Mouse (Mus musculus) ovary, postnatal 10 days (tissue): Measurements from ENCODE around the gene Hlcs.
A peak's percentile ranks its signal among the peaks of the same experiment; 100 is the strongest.
"Not testable (repeated sequence)": the region's sequence is repeated elsewhere in the genome, so short reads cannot be mapped to it uniquely, and the experiment has no call there.

Experiments
- DNase-seq: peaks from one replicate; pipeline ENCODE4 v3.0.0; 2022; ENCODE audit warnings: low spot score

Gene Hlcs

DNA sequence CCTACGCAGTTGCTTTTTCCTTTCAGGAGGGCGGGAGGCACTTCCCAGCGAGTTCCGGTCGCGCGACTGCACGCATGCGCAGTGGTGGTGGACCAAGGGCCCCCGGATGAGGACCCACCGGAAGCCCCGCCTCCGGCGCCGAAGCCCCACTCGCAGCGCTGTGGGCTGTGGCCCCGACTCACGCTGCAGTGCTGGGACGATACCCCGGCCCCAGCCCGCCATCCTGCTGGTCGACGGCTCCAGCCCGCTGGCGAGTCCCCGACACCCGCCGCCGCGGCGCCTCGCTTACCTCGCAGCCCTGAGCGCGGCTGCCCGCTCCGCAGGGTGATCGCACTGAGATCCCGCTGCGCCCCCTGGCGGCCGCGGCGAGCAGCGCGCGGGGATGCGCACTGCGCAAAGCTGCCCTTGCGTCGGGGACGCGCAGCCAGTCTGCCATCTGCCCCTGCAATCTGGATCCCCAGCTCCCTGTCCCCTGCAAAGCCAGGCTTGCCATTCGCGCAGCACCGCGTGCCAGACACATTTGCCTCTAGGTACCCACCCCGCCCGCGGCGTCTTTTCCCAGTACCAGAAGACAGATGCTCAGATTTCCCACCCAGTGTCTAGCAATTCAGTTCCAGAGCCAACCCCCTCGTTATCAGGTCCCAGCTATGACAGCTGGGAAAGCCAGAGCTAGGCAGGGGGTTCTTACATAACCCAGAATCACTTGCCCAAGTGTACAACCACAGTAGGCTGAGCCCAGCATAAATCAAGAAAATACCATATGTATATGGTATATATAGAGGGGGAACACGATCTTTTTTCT is at the start of gene Hlcs:
Gene Hlcs, minus strand, starts transcription at position 343 of the 802 bp plus-strand sequence.
- DNase-seq: peak; percentile 97

- no peak for DNase-seq
Measured at GRCm38 (mm10) chr16:94362174-94362873, 49.0 kb upstream of the Hlcs start.

DNA sequence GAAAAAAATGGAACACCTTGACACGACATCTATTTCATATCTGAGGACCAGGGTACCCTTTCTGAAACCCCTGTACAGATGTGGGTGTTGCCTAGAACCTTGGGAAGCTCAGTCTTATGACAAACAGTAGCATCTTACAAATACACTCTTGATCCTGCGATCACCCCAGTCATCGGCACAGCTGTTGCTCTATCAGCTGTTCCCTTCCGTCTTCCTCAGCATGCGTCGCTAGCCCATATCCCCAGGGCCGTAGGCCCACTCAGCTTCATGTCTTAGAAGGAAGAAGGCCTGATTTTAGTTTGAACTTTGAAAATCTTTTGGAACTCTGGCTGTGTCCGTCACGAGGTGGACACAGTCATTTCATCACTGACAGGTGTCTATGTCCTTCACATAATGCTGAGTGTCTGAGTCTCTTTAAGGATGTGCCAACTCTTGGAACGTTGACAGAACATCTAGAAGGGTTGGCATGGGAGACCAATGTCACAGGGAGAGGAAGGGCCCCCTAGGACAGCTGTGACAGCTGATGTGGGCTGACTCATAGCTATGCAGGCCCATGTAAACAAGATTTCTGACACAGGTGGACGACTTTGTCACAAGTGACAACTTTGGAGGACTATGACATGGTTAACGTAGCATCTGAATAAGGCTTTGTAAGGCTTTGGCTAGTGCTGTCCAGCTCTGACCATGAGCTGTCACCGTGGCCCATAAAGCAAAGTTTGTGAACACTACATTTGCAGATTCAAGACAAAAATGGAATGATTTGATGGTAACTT is 47.4 kb upstream of the Hlcs start:
- DNase-seq: no peak

DNA sequence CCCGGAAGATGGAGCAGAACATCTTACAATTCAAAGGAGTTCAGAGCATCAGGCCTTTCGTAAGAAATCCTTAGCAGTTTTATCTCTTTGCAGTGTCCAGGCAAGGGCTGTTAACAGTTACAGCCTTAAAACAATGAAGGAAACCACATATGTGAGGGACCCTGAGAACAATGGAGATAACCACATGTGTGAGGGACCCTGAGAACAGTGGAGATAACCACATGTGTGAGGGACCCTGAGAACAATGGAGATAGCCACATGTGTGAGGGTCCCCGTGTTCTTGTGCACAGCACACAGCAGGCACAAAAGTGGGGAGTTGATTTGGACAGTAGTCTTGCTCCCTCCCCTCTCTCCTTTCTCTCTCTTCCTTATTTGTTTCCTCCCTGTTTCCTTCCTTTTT is 44.7 kb upstream of the Hlcs start:
- no peak for DNase-seq

DNA sequence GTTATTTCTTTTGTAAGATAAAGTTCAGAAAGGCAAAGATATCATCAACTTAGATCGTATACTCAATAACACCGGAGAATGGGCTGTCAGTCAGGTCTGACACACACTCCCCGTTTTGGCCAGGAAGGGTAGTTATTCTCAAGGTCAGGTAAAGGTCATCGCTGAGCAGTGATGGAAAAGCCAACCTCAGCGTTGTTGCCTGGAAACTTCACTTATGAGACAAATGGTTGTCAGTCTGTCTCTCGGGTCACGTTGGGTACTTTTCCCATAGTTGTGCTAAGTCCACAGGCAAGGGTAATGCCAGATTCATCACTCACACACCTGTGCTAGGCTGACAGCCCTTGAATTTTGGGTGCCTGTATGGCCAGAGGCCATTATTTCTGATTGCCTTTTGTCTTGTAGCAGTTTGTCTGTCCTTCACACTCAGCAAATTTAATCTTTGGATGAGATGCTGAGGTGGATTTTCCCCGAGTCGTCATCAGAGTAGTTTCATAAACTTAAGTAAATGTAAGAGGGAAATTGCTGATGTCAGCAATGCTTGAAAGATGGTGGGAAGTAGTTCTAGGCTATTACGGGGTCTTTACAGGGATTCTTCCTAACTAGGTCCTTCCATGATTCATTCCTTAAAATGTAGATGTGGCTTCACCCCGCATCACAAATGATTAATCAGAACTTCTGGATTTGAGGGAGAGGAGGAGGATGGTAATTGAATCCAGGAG is 43.6 kb upstream of the Hlcs start:
- DNase-seq: no peak

- DNase-seq: no peak
Measured at GRCm38 (mm10) chr16:94356046-94356445, 42.7 kb upstream of the Hlcs start.

DNA sequence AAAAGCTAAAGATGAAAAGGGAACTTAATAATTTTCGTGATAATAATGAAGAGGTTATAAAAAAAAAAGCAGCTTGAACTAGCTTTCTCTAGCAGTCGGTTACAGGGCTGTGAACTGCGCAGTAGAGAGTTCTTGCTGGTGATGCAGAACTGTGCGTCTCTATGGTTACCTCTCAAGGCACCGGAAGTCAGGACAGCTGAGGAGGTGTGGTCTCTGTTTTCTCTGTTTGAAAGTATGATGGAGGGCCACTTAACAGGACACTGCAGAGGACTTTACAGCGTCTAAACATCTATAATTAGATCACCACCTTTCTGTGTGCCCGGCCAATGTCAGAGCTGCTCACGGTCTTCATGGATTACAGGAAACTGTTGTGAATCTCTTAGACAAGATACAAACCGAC is 41.1 kb upstream of the Hlcs start:
- DNase-seq: no peak

GRCm38 (mm10) chr16:94350287-94350677 is 36.9 kb upstream of the Hlcs start:
- DNase-seq: no peak

- DNase-seq: no peak
Measured at GRCm38 (mm10) chr16:94349588-94350286, 36.4 kb upstream of the Hlcs start.

GRCm38 (mm10) chr16:94348779-94349178 is 35.4 kb upstream of the Hlcs start:
- DNase-seq: no peak

GRCm38 (mm10) chr16:94347080-94347731 is 33.8 kb upstream of the Hlcs start:
- DNase-seq: no peak

DNA sequence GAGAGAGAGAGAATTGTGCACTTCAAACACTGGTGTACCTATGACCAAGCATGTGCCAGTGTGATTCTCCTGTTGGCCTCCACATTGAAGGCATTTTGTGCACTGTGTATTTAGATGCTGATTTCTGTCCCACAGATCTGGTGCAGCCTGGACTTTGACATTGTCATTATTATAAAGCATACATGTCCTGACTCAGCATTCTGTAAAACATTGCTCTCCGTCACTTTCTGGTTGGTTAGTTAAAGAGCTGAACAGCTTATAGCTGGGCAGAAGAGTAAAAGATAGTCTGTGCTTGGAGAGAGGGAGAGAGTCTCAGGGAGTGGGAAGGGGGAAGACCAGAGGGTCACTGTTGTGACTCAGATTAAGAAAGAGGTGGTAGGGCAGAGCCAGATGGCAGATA is 32.4 kb upstream of the Hlcs start:
- no peak for DNase-seq

DNA sequence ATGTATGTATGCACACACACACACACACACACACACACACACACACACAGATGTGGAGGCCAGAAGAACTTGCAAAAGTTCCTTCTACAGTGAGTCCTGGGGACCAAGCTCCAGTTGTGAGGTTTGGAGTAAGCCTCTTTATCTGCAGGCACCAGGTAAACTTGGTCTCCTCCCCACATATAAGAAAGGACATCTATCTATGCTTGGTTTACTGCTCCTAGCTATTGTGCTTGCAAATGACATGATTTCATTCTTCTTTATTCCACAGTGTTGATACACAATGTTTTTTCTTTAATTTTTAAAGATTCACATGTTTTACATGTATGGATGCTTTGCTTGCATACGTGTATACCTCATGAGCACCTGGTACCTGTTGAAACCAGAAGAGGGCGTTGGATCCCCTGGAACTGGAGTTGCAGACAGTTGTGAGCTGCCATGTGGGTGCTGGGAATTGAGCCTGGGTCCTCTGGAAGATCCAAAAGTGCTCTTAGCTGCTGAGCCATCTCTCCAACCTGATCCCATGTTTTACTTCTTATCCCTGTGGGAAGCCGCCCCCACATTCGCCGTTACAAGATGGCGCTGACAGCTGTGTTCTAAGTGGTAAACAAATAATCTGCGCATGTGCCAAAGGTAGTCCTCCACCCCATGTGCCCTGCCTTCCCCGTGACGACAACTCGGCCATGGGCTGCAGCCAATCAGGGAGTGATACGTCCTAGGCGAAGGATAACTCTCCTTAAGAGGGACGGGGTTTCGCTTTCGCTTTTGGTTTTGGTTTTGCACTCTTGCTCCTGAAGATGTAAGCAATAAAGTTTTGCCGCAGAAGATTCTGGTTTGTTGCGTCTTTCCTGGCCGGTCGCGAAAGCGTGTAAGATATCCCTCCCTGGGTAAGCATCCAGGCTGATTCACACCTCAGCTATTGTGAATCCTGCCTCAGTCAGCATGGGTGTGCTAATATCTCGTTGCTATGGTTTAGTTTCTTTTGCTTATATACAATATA is 26.1 kb upstream of the Hlcs start:
- not testable (repeated sequence) for DNase-seq

GRCm38 (mm10) chr16:94335656-94336055 is 22.3 kb upstream of the Hlcs start:
- DNase-seq: no peak

- DNase-seq: no peak
Measured at GRCm38 (mm10) chr16:94331886-94332252, 18.5 kb upstream of the Hlcs start.

DNA sequence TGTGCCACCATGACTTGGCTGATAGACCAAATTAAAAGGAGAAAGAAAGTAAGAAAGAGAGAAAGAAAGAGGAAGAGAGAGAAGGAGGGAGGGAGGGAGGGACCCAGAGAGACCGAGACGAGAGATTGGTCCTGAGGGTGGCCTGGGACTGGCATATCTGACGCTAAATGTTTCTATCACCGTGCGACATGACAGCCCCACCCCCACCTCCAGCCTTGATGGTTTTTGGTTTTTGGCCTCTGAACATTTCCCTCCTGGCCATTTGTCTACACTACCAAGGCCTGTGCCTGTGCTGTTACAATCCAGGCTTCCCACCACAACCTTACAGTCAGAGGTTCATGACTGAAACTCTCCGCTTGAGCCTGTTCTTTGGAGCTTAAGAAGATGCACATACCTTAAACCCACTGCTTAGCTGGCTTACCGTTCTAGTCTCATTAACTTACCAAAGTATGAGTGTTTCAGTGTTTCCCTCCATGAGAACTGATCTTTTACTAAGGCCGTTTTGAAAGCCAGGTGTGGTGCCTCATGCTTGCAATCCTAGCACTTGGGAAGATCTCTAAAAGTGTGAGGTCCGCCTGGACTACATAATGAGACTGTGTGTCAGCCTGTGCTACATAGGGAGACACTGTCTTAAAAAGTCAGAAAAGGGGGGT is 18.0 kb upstream of the Hlcs start:
- no peak for DNase-seq

GRCm38 (mm10) chr16:94330429-94330828 is 17.1 kb upstream of the Hlcs start:
- no peak for DNase-seq

DNA sequence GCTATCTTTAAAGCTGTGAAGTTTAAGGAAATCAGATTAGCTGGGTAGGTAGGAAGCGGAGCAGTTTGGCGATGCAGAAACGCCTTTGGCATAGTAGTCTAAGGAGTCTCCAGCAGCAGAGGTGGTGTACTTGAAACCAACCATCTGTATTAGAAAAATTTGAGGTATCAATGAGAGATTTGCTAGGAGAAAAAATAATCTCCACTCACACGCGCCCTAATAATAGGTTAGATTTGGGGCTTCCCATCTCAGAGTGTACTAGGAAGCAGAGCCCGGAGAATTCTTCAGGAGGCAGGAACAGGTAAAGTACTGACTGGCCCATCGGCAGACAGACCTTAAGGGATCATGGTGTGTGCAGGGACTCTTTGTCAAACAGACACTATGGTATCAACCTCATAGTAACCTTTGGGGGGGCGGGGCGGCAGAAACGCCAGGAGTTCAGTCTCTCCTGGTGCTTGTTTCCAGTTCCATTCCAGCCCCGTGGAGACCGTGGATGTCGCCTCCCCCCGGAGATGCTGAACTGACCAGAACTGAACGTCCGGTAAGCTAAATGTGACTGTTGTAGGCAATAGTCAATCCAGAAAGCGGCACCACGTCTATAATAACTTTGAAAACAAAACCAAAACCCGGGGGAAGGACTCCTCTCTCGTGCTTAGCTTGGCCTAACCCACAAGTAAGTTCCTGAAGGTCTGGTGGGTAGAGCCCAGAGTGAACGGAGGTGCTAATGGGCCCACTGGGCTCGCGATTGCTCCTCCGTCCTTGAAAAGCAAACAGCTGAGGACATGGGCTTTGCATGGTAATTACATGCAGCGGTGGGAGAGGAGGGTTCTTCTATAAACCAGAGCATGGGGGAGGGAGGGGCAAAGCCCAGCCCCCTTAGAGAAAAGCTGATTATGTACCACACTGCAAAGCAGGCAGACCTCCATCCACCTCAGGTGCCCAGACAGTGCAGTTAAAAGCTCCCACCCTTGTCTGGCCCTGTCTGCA is 15.8 kb upstream of the Hlcs start:
- DNase-seq: no peak
